Mouse (Mus musculus) liver, embryonic 16.5 days (tissue): Measurements from ENCODE around the gene N4bp1. TPM values are rescaled to one million over a fixed set of nuclear protein-coding genes. Genes with fewer than 3 reads are reported as not detected.

ENCODE experiments used
- ATAC-seq: fragments of 200-750 bp; cut with Nextera tagmentation; 2 replicates; pipeline ENCODE4 v1.8.0; 2017; ENCODE audit warnings: low read depth, mild to moderate bottlenecking, moderate number of reproducible peaks, moderate library complexity
- H3K27ac ChIP-seq: fragments of 300-500 bp; sonication (generic); 2 replicates; pipeline ENCODE4 v1.5.1; 2014; ENCODE audit warnings: mild to moderate bottlenecking, low read length
- H3K27me3 ChIP-seq: fragments of 300-500 bp; sonication (generic); 2 replicates; pipeline ENCODE4 v1.6.1; 2014; ENCODE audit warnings: low read depth, low read length, mixed read lengths; ENCODE audit not compliant: control insufficient read depth, insufficient read depth
- H3K36me3 ChIP-seq: fragments of 300-500 bp; sonication (generic); 2 replicates; pipeline ENCODE4 v1.6.1; 2014; ENCODE audit warnings: mild to moderate bottlenecking; ENCODE audit not compliant: control insufficient read depth, insufficient read depth
- H3K4me1 ChIP-seq: fragments of 300-500 bp; sonication (generic); 2 replicates; pipeline ENCODE4 v1.6.1; 2014; ENCODE audit warnings: low read depth, low read length, mixed read lengths; ENCODE audit not compliant: control insufficient read depth
- H3K4me2 ChIP-seq: fragments of 300-500 bp; sonication (generic); 2 replicates; pipeline ENCODE4 v1.6.1; 2014; ENCODE audit warnings: low read depth, low read length, mixed read lengths
- H3K4me3 ChIP-seq: fragments of 300-500 bp; sonication (generic); 2 replicates; pipeline ENCODE4 v1.5.1; 2014; ENCODE audit warnings: low read depth, mild to moderate bottlenecking, low read length
- H3K9ac ChIP-seq: fragments of 300-500 bp; sonication (generic); 2 replicates; pipeline ENCODE4 v1.6.1; 2014; ENCODE audit warnings: low read depth, low read length
- H3K9me3 ChIP-seq: fragments of 300-500 bp; sonication (generic); replicated peaks from 2 replicates; pipeline ENCODE4 v1.6.1; 2016; ENCODE audit warnings: low read length; ENCODE audit not compliant: control insufficient read depth
- WGBS: fragments of 180-500 bp; shearing (Covaris S2); extraction: QIAGEN DNeasy Blood & Tissue Kit; methylation state at CpG from one replicate; pipeline ENCODE4 v1.1.7; 2014; ENCODE audit not compliant: insufficient replicate concordance; 5-methylcytosine and 5-hydroxymethylcytosine counted together
- polyA plus RNA-seq: library from polyadenylated mRNA; unstranded; fragments of >200 nt; fragmentation: Nextera tagmentation; extraction: Ambion mirVana; gene quantifications from 2 replicates; pipeline ENCODE4 v1.2.1, GENCODE M21; 2015

The N4bp1 gene
- polyA plus RNA-seq, 1 experiment from 2014 or later: 2.2 TPM

- peak overlapping the region; percentile 25; the same call in 1 of the 2 replicates for H3K27ac ChIP-seq
Measured at GRCm38 (mm10) chr8:86888058-86888939, 3.2 kb upstream of the N4bp1 start.

DNA sequence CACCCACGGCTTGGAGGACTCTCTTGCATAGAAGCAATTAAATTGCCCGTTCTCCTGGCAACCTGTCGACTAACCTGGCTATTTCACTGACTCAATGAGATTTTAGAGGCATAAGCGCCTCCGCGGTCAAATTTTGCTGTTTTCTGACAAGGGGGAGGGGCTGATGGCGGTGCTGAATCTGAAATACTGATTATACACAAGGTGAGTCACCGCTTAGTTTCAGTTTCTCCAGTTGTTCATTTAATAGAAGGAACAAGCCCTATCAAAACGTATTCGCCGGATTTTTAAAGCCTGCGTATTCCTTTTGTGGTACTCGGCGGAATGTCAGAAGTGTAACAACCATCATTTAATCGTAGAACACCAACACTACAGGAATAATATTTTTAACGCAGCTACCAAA, 991 bp downstream of the N4bp1 start:
- peak overlapping the region; percentile 67 for H3K9ac ChIP-seq
- H3K4me2 ChIP-seq: peak overlapping the region; percentile 87
- H3K27ac ChIP-seq: peak overlapping the region; percentile 71
- peaks cover 38% of the 10 kb centered on the region for H3K4me1 ChIP-seq
- H3K27me3 ChIP-seq: no peaks in the 10 kb centered on the region
- no peak for ATAC-seq
- peak overlapping the region; percentile 78 for H3K4me3 ChIP-seq
- H3K36me3 ChIP-seq: no peaks in the 10 kb centered on the region
- WGBS: 2% methylated on average over 16 of the region's 16 CpGs
- H3K9me3 ChIP-seq: no peaks in the 10 kb centered on the region

More at GRCm38 (mm10) chr8:86888058-86888939, 3.2 kb upstream of the N4bp1 start:
- peak; percentile 38 for ATAC-seq
- no peaks in the 10 kb centered on the region for H3K9me3 ChIP-seq
- no peaks in the 10 kb centered on the region for H3K36me3 ChIP-seq
- H3K4me2 ChIP-seq: no peak overlapping the region
- no peak overlapping the region for H3K9ac ChIP-seq
- no peaks in the 10 kb centered on the region for H3K27me3 ChIP-seq
- H3K4me3 ChIP-seq: no peak overlapping the region
- 11% methylated on average over 11 of the region's 11 CpGs for WGBS
- peaks cover 15% of the 10 kb centered on the region for H3K4me1 ChIP-seq

- Histone ChIP-seq H3K4me2 (peak overlapping the region; percentile 87; the same call in 1 of the 2 replicates), H3K27me3 (no peaks in the 10 kb centered on the region), H3K27ac (no peak overlapping the region), H3K9me3 (no peaks in the 10 kb centered on the region), H3K36me3 (no peaks in the 10 kb centered on the region), H3K4me3 (no peak overlapping the region; the same call in 1 of the 2 replicates), H3K4me1 (peaks cover 30% of the 10 kb centered on the region), H3K9ac (no peak overlapping the region)
- ATAC-seq: no peak
- WGBS: 67% methylated on average over 11 of the region's 11 CpGs
Measured at GRCm38 (mm10) chr8:86882568-86883478, 2.2 kb downstream of the N4bp1 start.

DNA sequence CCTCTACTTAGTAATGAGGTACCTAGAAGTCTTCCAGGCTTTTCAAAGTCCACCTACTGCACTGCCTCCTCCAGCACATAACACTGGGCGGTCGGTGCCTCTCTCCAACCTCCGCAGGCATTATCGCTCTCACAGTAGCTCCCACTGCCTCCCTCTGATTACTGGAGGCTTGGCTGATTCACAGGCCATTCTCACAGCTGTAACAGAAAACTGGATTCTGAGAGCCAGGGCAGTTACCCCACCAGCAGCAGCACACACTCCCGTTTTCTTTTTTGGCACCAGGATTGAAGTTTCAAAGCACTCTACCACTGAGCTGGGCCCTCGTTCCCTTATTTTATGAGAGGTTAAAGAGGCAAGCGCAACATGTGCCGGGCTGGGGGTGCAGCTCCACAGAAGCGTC, 3.1 kb downstream of the N4bp1 start:
- Histone ChIP-seq H3K4me1 (peaks cover 30% of the 10 kb centered on the region), H3K9ac (no peak overlapping the region), H3K4me3 (no peak overlapping the region), H3K27me3 (no peaks in the 10 kb centered on the region), H3K4me2 (no peak overlapping the region), H3K9me3 (no peaks in the 10 kb centered on the region), H3K27ac (no peak overlapping the region), H3K36me3 (no peaks in the 10 kb centered on the region)
- 63% methylated on average over 9 of the region's 9 CpGs for WGBS
- no peak for ATAC-seq

GRCm38 (mm10) chr8:86881068-86881609, 3.9 kb downstream of the N4bp1 start:
- Histone ChIP-seq H3K9me3 (no peaks in the 10 kb centered on the region), H3K4me2 (no peak overlapping the region), H3K9ac (no peak overlapping the region), H3K27me3 (no peaks in the 10 kb centered on the region), H3K36me3 (no peaks in the 10 kb centered on the region), H3K4me1 (peaks cover 30% of the 10 kb centered on the region), H3K27ac (no peak overlapping the region), H3K4me3 (no peak overlapping the region)
- ATAC-seq: no peak
- WGBS: 56% methylated on average over 11 of the region's 11 CpGs

DNA sequence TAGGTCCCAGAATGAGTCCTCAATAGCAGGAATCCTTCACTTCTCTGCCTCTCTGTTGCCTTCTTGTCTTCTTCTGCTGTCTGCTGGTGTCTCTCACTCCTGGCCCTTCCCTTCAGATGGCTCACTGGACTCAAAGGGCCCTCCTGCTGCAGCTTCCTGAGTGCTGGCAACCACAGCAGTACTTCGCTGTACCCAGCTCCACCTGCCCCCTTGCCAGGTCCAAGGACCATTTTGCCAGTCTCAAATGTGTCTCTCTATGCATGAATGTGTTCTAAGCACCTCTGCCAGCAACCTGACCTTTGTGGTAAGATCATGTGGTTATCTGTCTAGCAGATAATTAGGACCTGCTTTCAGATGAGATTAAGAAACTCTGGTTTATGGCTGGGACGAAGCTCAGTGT, 8.2 kb downstream of the N4bp1 start:
- WGBS: 58% methylated on average over 2 of the region's 2 CpGs

GRCm38 (mm10) chr8:86874055-86874454, 11.0 kb downstream of the N4bp1 start:
- Histone ChIP-seq H3K4me2 (no peak overlapping the region), H3K9ac (no peak overlapping the region), H3K4me1 (peaks cover 25% of the 10 kb centered on the region), H3K9me3 (no peaks in the 10 kb centered on the region), H3K4me3 (no peak overlapping the region), H3K27me3 (no peaks in the 10 kb centered on the region), H3K36me3 (no peaks in the 10 kb centered on the region), H3K27ac (no peak overlapping the region)
- peak; percentile 55 for ATAC-seq
- WGBS: 28% methylated on average over 2 of the region's 2 CpGs

More for the DNA sequence above, 8.2 kb downstream of the N4bp1 start:
- H3K27me3 ChIP-seq: no peaks in the 10 kb centered on the region
- no peak for ATAC-seq
- no peaks in the 10 kb centered on the region for H3K36me3 ChIP-seq
- no peak overlapping the region for H3K9ac ChIP-seq
- no peak overlapping the region for H3K4me3 ChIP-seq
- H3K4me1 ChIP-seq: peaks cover 28% of the 10 kb centered on the region
- no peaks in the 10 kb centered on the region for H3K9me3 ChIP-seq
- H3K27ac ChIP-seq: no peak overlapping the region
- H3K4me2 ChIP-seq: no peak overlapping the region

GRCm38 (mm10) chr8:86873151-86873550, 11.9 kb downstream of the N4bp1 start:
- Histone ChIP-seq H3K27ac (no peak overlapping the region; the same call in none of the 2 replicates), H3K4me2 (no peak overlapping the region), H3K4me1 (peaks cover 25% of the 10 kb centered on the region), H3K9ac (no peak overlapping the region), H3K9me3 (no peaks in the 10 kb centered on the region), H3K4me3 (no peak overlapping the region), H3K36me3 (no peaks in the 10 kb centered on the region), H3K27me3 (no peaks in the 10 kb centered on the region)
- 58% methylated on average over 2 of the region's 2 CpGs for WGBS
- ATAC-seq: no peak
